Mouse (Mus musculus) embryonic facial prominence, embryonic 13.5 days (tissue): ENCODE results near the gene Adgrb3. TPM values are rescaled to one million over a fixed set of nuclear protein-coding genes. Genes with fewer than 3 reads are reported as not detected.
"Not testable (repeated sequence)": the region's sequence is repeated elsewhere in the genome, so short reads cannot be mapped to it uniquely, and the experiment has no call there.

Experiments
- ATAC-seq: fragments of 200-750 bp; cut with Nextera tagmentation; 2 replicates; pipeline ENCODE4 v1.8.0; 2017; ENCODE audit warnings: low read depth; ENCODE audit not compliant: insufficient number of reproducible peaks, insufficient read depth, low FRiP score, low TSS enrichment
- H3K27ac ChIP-seq: fragments of 300-500 bp; sonication (generic); 2 replicates; pipeline ENCODE4 v1.5.1; 2015; ENCODE audit warnings: moderate library complexity, mild to moderate bottlenecking, inconsistent platforms
- H3K27me3 ChIP-seq: fragments of 300-500 bp; sonication (generic); 2 replicates; pipeline ENCODE4 v1.6.1; 2015; ENCODE audit warnings: mild to moderate bottlenecking, inconsistent platforms
- H3K36me3 ChIP-seq: fragments of 300-500 bp; sonication (generic); 2 replicates; pipeline ENCODE4 v1.6.1; 2015; ENCODE audit warnings: mild to moderate bottlenecking, inconsistent platforms
- H3K4me1 ChIP-seq: fragments of 300-500 bp; sonication (generic); 2 replicates; pipeline ENCODE4 v1.6.1; 2015; ENCODE audit warnings: inconsistent platforms
- H3K4me2 ChIP-seq: fragments of 300-500 bp; sonication (generic); 2 replicates; pipeline ENCODE4 v1.6.1; 2015; ENCODE audit warnings: moderate library complexity, mild to moderate bottlenecking, inconsistent platforms
- H3K4me3 ChIP-seq: fragments of 300-500 bp; sonication (generic); 2 replicates; pipeline ENCODE4 v1.5.1; 2015; ENCODE audit warnings: mild to moderate bottlenecking, inconsistent platforms
- H3K9ac ChIP-seq: fragments of 300-500 bp; sonication (generic); 2 replicates; pipeline ENCODE4 v1.6.1; 2015; ENCODE audit warnings: mild to moderate bottlenecking, inconsistent platforms
- H3K9me3 ChIP-seq: fragments of 300-500 bp; sonication (generic); 2 replicates; pipeline ENCODE4 v1.6.1; 2016; ENCODE audit warnings: inconsistent platforms
- WGBS: fragments of 180-500 bp; shearing (Covaris S2); methylation state at CpG from one replicate; pipeline ENCODE4 v1.1.7; 2015; ENCODE audit warnings: mixed read lengths; 5-methylcytosine and 5-hydroxymethylcytosine counted together
- polyA plus RNA-seq: library from polyadenylated mRNA; unstranded; fragments of >200 nt; fragmentation: Nextera tagmentation; extraction: Ambion mirVana; gene quantifications from 2 replicates; pipeline ENCODE4 v1.2.1, GENCODE M21; 2015

The Adgrb3 gene
- polyA plus RNA-seq, 1 experiment from 2014 or later = 1.7 TPM

GRCm38 (mm10) chr1:25729844-25730243 lies 99.7 kb downstream of the Adgrb3 start:
- no peak overlapping the region for H3K4me3 ChIP-seq
- no peak for ATAC-seq
- H3K36me3 ChIP-seq = no peaks in the 10 kb centered on the region
- H3K4me1 ChIP-seq = no peaks in the 10 kb centered on the region
- no peaks in the 10 kb centered on the region for H3K9me3 ChIP-seq
- no peaks in the 10 kb centered on the region for H3K27me3 ChIP-seq
- no peak overlapping the region for H3K4me2 ChIP-seq
- 84% methylated on average over 5 of the region's 5 CpGs for WGBS
- H3K9ac ChIP-seq = no peak overlapping the region
- H3K27ac ChIP-seq = no peak overlapping the region

- Histone ChIP-seq H3K4me3 (no peak overlapping the region), H3K36me3 (no peaks in the 10 kb centered on the region), H3K9ac (no peak overlapping the region), H3K27me3 (no peaks in the 10 kb centered on the region), H3K9me3 (no peaks in the 10 kb centered on the region), H3K27ac (no peak overlapping the region), H3K4me2 (no peak overlapping the region), H3K4me1 (no peaks in the 10 kb centered on the region)
- ATAC-seq = no peak
- 41% methylated on average over 1 of the region's 1 CpGs for WGBS
These were observed 118.0 kb downstream of the Adgrb3 start for GRCm38 (mm10) chr1:25711474-25711873.

GRCm38 (mm10) chr1:25706299-25706698 lies 123.2 kb downstream of the Adgrb3 start:
- no peak for ATAC-seq
- Histone ChIP-seq H3K4me1 (no peaks in the 10 kb centered on the region), H3K9ac (no peak overlapping the region), H3K27me3 (no peaks in the 10 kb centered on the region), H3K4me2 (no peak overlapping the region), H3K27ac (no peak overlapping the region), H3K36me3 (no peaks in the 10 kb centered on the region), H3K4me3 (no peak overlapping the region), H3K9me3 (no peaks in the 10 kb centered on the region)
- 55% methylated on average over 2 of the region's 2 CpGs for WGBS

- Histone ChIP-seq H3K4me2 (no peak overlapping the region), H3K9me3 (no peaks in the 10 kb centered on the region), H3K9ac (no peak overlapping the region), H3K4me3 (no peak overlapping the region), H3K4me1 (no peaks in the 10 kb centered on the region), H3K27ac (no peak overlapping the region), H3K36me3 (no peaks in the 10 kb centered on the region), H3K27me3 (no peaks in the 10 kb centered on the region)
- WGBS = 85% methylated on average over 6 of the region's 6 CpGs
- ATAC-seq = no peak
These were observed 130.7 kb downstream of the Adgrb3 start for GRCm38 (mm10) chr1:25698702-25699250.

GRCm38 (mm10) chr1:25697179-25697578 lies 132.3 kb downstream of the Adgrb3 start:
- H3K36me3 ChIP-seq = no peaks in the 10 kb centered on the region
- no peak overlapping the region for H3K9ac ChIP-seq
- no peak overlapping the region for H3K27ac ChIP-seq
- H3K9me3 ChIP-seq = no peaks in the 10 kb centered on the region
- no peaks in the 10 kb centered on the region for H3K27me3 ChIP-seq
- 81% methylated on average over 4 of the region's 4 CpGs for WGBS
- ATAC-seq = no peak
- H3K4me2 ChIP-seq = no peak overlapping the region
- no peaks in the 10 kb centered on the region for H3K4me1 ChIP-seq
- H3K4me3 ChIP-seq = no peak overlapping the region

GRCm38 (mm10) chr1:25696771-25697170 lies 132.7 kb downstream of the Adgrb3 start:
- no peak overlapping the region for H3K4me3 ChIP-seq
- no peaks in the 10 kb centered on the region for H3K9me3 ChIP-seq
- WGBS = 63% methylated on average over 3 of the region's 3 CpGs
- ATAC-seq = no peak
- H3K36me3 ChIP-seq = no peaks in the 10 kb centered on the region
- H3K9ac ChIP-seq = no peak overlapping the region
- no peak overlapping the region for H3K4me2 ChIP-seq
- no peaks in the 10 kb centered on the region for H3K4me1 ChIP-seq
- no peaks in the 10 kb centered on the region for H3K27me3 ChIP-seq
- H3K27ac ChIP-seq = no peak overlapping the region

GRCm38 (mm10) chr1:25682118-25682517 lies 147.4 kb downstream of the Adgrb3 start:
- H3K4me3 ChIP-seq = no peak overlapping the region
- no peaks in the 10 kb centered on the region for H3K4me1 ChIP-seq
- H3K9ac ChIP-seq = no peak overlapping the region
- H3K36me3 ChIP-seq = no peaks in the 10 kb centered on the region
- 76% methylated on average over 3 of the region's 3 CpGs for WGBS
- H3K27me3 ChIP-seq = no peaks in the 10 kb centered on the region
- no peaks in the 10 kb centered on the region for H3K9me3 ChIP-seq
- no peak overlapping the region for H3K4me2 ChIP-seq
- no peak for ATAC-seq
- no peak overlapping the region for H3K27ac ChIP-seq

- Histone ChIP-seq H3K27me3 (no peaks in the 10 kb centered on the region), H3K9ac (no peak overlapping the region), H3K4me3 (no peak overlapping the region), H3K27ac (no peak overlapping the region), H3K9me3 (no peaks in the 10 kb centered on the region), H3K36me3 (no peaks in the 10 kb centered on the region), H3K4me1 (no peaks in the 10 kb centered on the region), H3K4me2 (no peak overlapping the region)
- 53% methylated on average over 2 of the region's 2 CpGs for WGBS
- ATAC-seq = no peak
These were observed 149.9 kb downstream of the Adgrb3 start for GRCm38 (mm10) chr1:25679656-25680055.

- WGBS = 96% methylated on average over 1 of the region's 1 CpGs
- ATAC-seq = no peak
- Histone ChIP-seq H3K9me3 (no peaks in the 10 kb centered on the region), H3K4me3 (no peak overlapping the region), H3K4me1 (no peaks in the 10 kb centered on the region), H3K27ac (no peak overlapping the region), H3K4me2 (no peak overlapping the region), H3K27me3 (no peaks in the 10 kb centered on the region), H3K36me3 (no peaks in the 10 kb centered on the region), H3K9ac (no peak overlapping the region)
These were observed 176.8 kb downstream of the Adgrb3 start for GRCm38 (mm10) chr1:25652717-25653116.

- no peaks in the 10 kb centered on the region for H3K36me3 ChIP-seq
- no peaks in the 10 kb centered on the region for H3K27me3 ChIP-seq
- ATAC-seq = no peak
- WGBS = 79% methylated on average over 5 of the region's 5 CpGs
- H3K9ac ChIP-seq = no peak overlapping the region
- H3K27ac ChIP-seq = no peak overlapping the region
- H3K4me1 ChIP-seq = no peaks in the 10 kb centered on the region
- H3K4me3 ChIP-seq = no peak overlapping the region
- H3K9me3 ChIP-seq = no peaks in the 10 kb centered on the region
- no peak overlapping the region for H3K4me2 ChIP-seq
These were observed 185.3 kb downstream of the Adgrb3 start for GRCm38 (mm10) chr1:25644256-25644655.

GRCm38 (mm10) chr1:25621458-25621857 lies 208.0 kb downstream of the Adgrb3 start:
- Histone ChIP-seq H3K4me2 (no peak overlapping the region), H3K36me3 (no peaks in the 10 kb centered on the region), H3K27me3 (no peaks in the 10 kb centered on the region), H3K4me1 (no peaks in the 10 kb centered on the region), H3K27ac (no peak overlapping the region), H3K4me3 (no peak overlapping the region), H3K9me3 (no peaks in the 10 kb centered on the region), H3K9ac (no peak overlapping the region)
- 70% methylated on average over 4 of the region's 4 CpGs for WGBS
- ATAC-seq = no peak

- no peak for ATAC-seq
- Histone ChIP-seq H3K9me3 (no peaks in the 10 kb centered on the region), H3K9ac (no peak overlapping the region)
These were observed 212.6 kb downstream of the Adgrb3 start for GRCm38 (mm10) chr1:25616954-25617353.

GRCm38 (mm10) chr1:25610776-25611175 lies 218.7 kb downstream of the Adgrb3 start:
- not testable (repeated sequence) for H3K4me3 ChIP-seq, H3K9ac ChIP-seq, H3K9me3 ChIP-seq, H3K4me1 ChIP-seq, ATAC-seq, H3K36me3 ChIP-seq, H3K27ac ChIP-seq, H3K4me2 ChIP-seq, H3K27me3 ChIP-seq

More at GRCm38 (mm10) chr1:25616954-25617353, 212.6 kb downstream of the Adgrb3 start:
- Histone ChIP-seq H3K4me2 (no peak overlapping the region), H3K27ac (no peak overlapping the region), H3K4me3 (no peak overlapping the region), H3K36me3 (no peaks in the 10 kb centered on the region), H3K27me3 (no peaks in the 10 kb centered on the region), H3K4me1 (no peaks in the 10 kb centered on the region)
